Mouse (Mus musculus) megakaryocyte, embryonic 14.5 days (primary cell): ENCODE measurements at regions not wholly inside any gene's neighbourhood (a gene's known extent, or its start where the extent isn't known, plus 50 kb on each side); places are given as distances from the start of the nearest gene placed in this dataset.

ENCODE experiments used
- H3K27me3 ChIP-seq: replicated peaks from 2 replicates; pipeline ENCODE3; 2012; ENCODE audit warnings: inconsistent platforms
- H3K36me3 ChIP-seq: replicated peaks from 2 replicates; pipeline ENCODE3; 2012; ENCODE audit warnings: low read length, inconsistent platforms, mixed read lengths
- H3K4me1 ChIP-seq: 2 replicates; pipeline ENCODE4 v1.6.1; 2012; ENCODE audit warnings: inconsistent platforms
- H3K4me3 ChIP-seq: replicated peaks from 2 replicates; pipeline ENCODE3; 2012; ENCODE audit warnings: moderate library complexity, mild to moderate bottlenecking, inconsistent platforms
- H3K9me3 ChIP-seq: 2 replicates; pipeline ENCODE4 v1.6.1; 2012; ENCODE audit warnings: inconsistent platforms
- FLI1 ChIP-seq: IDR thresholded peaks from 2 replicates; pipeline ENCODE4 v1.6.1; 2012; ENCODE audit warnings: low read length, inconsistent platforms, mixed read lengths
- GATA1 ChIP-seq: IDR thresholded peaks from 3 replicates; pipeline ENCODE4 v1.6.1; 2012; ENCODE audit warnings: mixed read lengths, low read length, inconsistent platforms, borderline replicate concordance

- peaks cover 13% of the 10 kb centered on the region for H3K9me3 ChIP-seq
- H3K4me3 ChIP-seq = no peak overlapping the region
- no peaks in the 10 kb centered on the region for H3K36me3 ChIP-seq
- H3K27me3 ChIP-seq = no peaks in the 10 kb centered on the region
- no peak for TF ChIP-seq GATA1
- no peak for TF ChIP-seq FLI1
- H3K4me1 ChIP-seq = peaks cover 6% of the 10 kb centered on the region
Observed at GRCm38 (mm10) chr12:99063885-99064284, 143.5 kb downstream of the Ttc8 start.

- Histone ChIP-seq H3K27me3 (peaks cover 6% of the 10 kb centered on the region), H3K4me3 (no peak overlapping the region)
Observed at GRCm38 (mm10) chr12:99067962-99068361, 147.6 kb downstream of the Ttc8 start.

GRCm38 (mm10) chr12:99073766-99074165, 153.4 kb downstream of the Ttc8 start:
- no peak overlapping the region for H3K4me3 ChIP-seq

More at GRCm38 (mm10) chr12:99067962-99068361, 147.6 kb downstream of the Ttc8 start:
- Histone ChIP-seq H3K36me3 (no peaks in the 10 kb centered on the region), H3K4me1 (peaks cover 6% of the 10 kb centered on the region), H3K9me3 (peaks cover 9% of the 10 kb centered on the region)
- no peak for TF ChIP-seq FLI1
- TF ChIP-seq GATA1 = no peak

GRCm38 (mm10) chr12:99077366-99077765, 157.0 kb downstream of the Ttc8 start:
- peaks cover 20% of the 10 kb centered on the region for H3K27me3 ChIP-seq
- H3K9me3 ChIP-seq = 0 out of 2 replicates have a peak, but pooled peaks cover 5% of the 10 kb centered on the region
- no peaks in the 10 kb centered on the region for H3K36me3 ChIP-seq
- no peak for TF ChIP-seq FLI1
- TF ChIP-seq GATA1 = no peak
- peaks cover 5% of the 10 kb centered on the region; the same call in 1 of the 2 replicates for H3K4me1 ChIP-seq
- H3K4me3 ChIP-seq = no peak overlapping the region

More at GRCm38 (mm10) chr12:99073766-99074165, 153.4 kb downstream of the Ttc8 start:
- Histone ChIP-seq H3K27me3 (peaks cover 9% of the 10 kb centered on the region), H3K36me3 (no peaks in the 10 kb centered on the region), H3K9me3 (0 out of 2 replicates have a peak, but pooled peaks cover 5% of the 10 kb centered on the region), H3K4me1 (peaks cover 5% of the 10 kb centered on the region; the same call in 1 of the 2 replicates)
- no peak for TF ChIP-seq FLI1
- no peak for TF ChIP-seq GATA1

GRCm38 (mm10) chr12:99079873-99080272, 159.5 kb downstream of the Ttc8 start:
- Histone ChIP-seq H3K4me1 (peaks cover 11% of the 10 kb centered on the region), H3K27me3 (peaks cover 32% of the 10 kb centered on the region), H3K36me3 (no peaks in the 10 kb centered on the region), H3K9me3 (0 out of 2 replicates have a peak, but pooled peaks cover 5% of the 10 kb centered on the region), H3K4me3 (no peak overlapping the region)
- TF ChIP-seq FLI1 = no peak
- no peak for TF ChIP-seq GATA1

- peaks cover 13% of the 10 kb centered on the region for H3K4me1 ChIP-seq
- TF ChIP-seq GATA1 (no peak), FLI1 (no peak)
- peaks cover 56% of the 10 kb centered on the region for H3K27me3 ChIP-seq
- no peak overlapping the region for H3K4me3 ChIP-seq
- H3K36me3 ChIP-seq = no peaks in the 10 kb centered on the region
- no peaks in the 10 kb centered on the region for H3K9me3 ChIP-seq
Observed at GRCm38 (mm10) chr12:99083616-99084015, 163.2 kb downstream of the Ttc8 start.

GRCm38 (mm10) chr12:99084144-99084543, 163.8 kb downstream of the Ttc8 start:
- Histone ChIP-seq H3K27me3 (peaks cover 62% of the 10 kb centered on the region), H3K36me3 (no peaks in the 10 kb centered on the region), H3K4me1 (peaks cover 14% of the 10 kb centered on the region), H3K9me3 (no peaks in the 10 kb centered on the region), H3K4me3 (peak overlapping the region; percentile 67)
- TF ChIP-seq FLI1 (no peak), GATA1 (no peak)

GRCm38 (mm10) chr12:99087286-99087685, 166.9 kb downstream of the Ttc8 start:
- Histone ChIP-seq H3K27me3 (peaks cover 57% of the 10 kb centered on the region), H3K4me3 (no peak overlapping the region), H3K36me3 (no peaks in the 10 kb centered on the region), H3K4me1 (peaks cover 14% of the 10 kb centered on the region), H3K9me3 (no peaks in the 10 kb centered on the region)
- TF ChIP-seq GATA1 = no peak
- TF ChIP-seq FLI1 = no peak

GRCm38 (mm10) chr12:99091770-99092169, 171.4 kb downstream of the Ttc8 start:
- no peaks in the 10 kb centered on the region for H3K9me3 ChIP-seq
- H3K27me3 ChIP-seq = peaks cover 59% of the 10 kb centered on the region
- H3K4me3 ChIP-seq = no peak overlapping the region
- peaks cover 8% of the 10 kb centered on the region; the same call in 1 of the 2 replicates for H3K4me1 ChIP-seq
- TF ChIP-seq FLI1 (no peak), GATA1 (no peak)
- H3K36me3 ChIP-seq = no peaks in the 10 kb centered on the region

GRCm38 (mm10) chr12:99093151-99093550, 172.8 kb downstream of the Ttc8 start:
- Histone ChIP-seq H3K4me3 (no peak overlapping the region), H3K36me3 (no peaks in the 10 kb centered on the region), H3K9me3 (no peaks in the 10 kb centered on the region), H3K27me3 (peaks cover 52% of the 10 kb centered on the region), H3K4me1 (peaks cover 9% of the 10 kb centered on the region; the same call in 1 of the 2 replicates)
- TF ChIP-seq GATA1 = no peak
- no peak for TF ChIP-seq FLI1

DNA sequence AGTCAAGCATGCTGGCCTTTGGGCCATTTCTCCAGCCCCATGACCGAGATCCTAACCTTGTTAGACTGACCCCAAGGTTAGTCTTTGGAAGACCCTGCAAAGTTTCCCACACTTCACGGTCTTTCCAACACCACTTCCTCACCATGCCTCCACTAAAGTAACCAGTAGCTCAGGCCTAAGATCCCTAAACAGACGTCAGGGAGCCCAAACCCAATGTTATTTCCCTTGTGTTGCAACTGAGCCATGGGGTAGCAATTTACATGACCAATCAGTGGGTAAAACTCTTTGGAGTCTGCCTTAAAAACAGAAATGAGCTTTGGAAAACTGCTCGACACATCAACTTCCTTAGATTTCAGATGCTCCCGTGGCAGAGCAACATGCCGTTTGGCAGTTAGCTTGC, 173.6 kb downstream of the Ttc8 start:
- H3K4me1 ChIP-seq = peaks cover 5% of the 10 kb centered on the region; the same call in 1 of the 2 replicates
- no peaks in the 10 kb centered on the region for H3K36me3 ChIP-seq
- peaks cover 46% of the 10 kb centered on the region for H3K27me3 ChIP-seq
- no peak overlapping the region for H3K4me3 ChIP-seq
- TF ChIP-seq FLI1 = no peak
- TF ChIP-seq GATA1 = no peak
- H3K9me3 ChIP-seq = no peaks in the 10 kb centered on the region
